Mouse (Mus musculus) lung, postnatal 25 days (tissue): Measurements from ENCODE around the gene Osbp2.
"Not testable (repeated sequence)": the region's sequence is repeated elsewhere in the genome, so short reads cannot be mapped to it uniquely, and the experiment has no call there.

ENCODE experiments used
- DNase-seq: peaks from one replicate; pipeline ENCODE4 v3.0.0; 2022; ENCODE audit warnings: low spot score

Gene Osbp2

GRCm38 (mm10) chr11:3863454-3864112 is at the start of gene Osbp2:
TSS of gene Osbp2 (minus strand) at chr11:3863903.
- peak; percentile 55 for DNase-seq

DNA sequence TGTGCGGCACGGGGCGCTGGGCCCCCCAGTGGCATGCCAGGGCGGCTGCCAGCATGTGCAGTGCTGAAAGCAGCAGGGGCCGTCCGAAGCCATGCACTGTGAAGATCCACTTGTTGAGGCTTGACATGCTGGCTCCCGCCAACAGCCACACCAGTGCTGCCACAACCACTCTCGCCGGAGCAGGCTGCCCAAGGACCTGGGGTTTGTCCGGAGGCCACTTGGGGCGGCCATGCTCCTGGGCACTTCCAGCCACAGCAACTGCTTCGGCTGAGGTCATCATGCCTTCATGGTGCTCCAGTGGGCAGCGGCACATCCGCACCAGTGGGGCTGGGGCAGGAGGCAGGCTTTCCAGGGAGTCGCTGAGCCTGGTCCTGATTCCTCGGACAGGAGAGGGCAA is 49.2 kb upstream of the Osbp2 start:
- peak; percentile 34 for DNase-seq

- DNase-seq: peak; percentile 22
These were observed 48.6 kb upstream of the Osbp2 start for GRCm38 (mm10) chr11:3912100-3912874.

DNA sequence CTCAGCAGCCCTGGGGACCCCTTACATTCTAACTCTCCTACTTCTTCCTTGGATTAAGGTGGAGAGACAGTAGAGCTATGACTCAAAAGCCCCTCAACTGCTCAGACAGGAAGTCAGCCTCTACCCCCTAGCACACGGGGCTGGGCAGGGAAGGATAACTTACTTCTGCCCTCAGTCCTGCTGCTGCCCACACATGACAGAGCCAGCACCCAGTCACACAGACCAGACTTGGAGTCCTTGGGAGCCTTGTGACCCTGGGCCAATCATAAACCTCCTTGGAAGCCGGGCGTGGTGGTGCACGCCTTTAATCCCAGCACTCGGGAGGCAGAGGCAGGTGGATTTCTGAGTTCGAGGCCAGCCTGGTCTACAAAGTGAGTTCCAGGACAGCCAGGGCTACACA is 47.7 kb upstream of the Osbp2 start:
- DNase-seq: not testable (repeated sequence)

DNA sequence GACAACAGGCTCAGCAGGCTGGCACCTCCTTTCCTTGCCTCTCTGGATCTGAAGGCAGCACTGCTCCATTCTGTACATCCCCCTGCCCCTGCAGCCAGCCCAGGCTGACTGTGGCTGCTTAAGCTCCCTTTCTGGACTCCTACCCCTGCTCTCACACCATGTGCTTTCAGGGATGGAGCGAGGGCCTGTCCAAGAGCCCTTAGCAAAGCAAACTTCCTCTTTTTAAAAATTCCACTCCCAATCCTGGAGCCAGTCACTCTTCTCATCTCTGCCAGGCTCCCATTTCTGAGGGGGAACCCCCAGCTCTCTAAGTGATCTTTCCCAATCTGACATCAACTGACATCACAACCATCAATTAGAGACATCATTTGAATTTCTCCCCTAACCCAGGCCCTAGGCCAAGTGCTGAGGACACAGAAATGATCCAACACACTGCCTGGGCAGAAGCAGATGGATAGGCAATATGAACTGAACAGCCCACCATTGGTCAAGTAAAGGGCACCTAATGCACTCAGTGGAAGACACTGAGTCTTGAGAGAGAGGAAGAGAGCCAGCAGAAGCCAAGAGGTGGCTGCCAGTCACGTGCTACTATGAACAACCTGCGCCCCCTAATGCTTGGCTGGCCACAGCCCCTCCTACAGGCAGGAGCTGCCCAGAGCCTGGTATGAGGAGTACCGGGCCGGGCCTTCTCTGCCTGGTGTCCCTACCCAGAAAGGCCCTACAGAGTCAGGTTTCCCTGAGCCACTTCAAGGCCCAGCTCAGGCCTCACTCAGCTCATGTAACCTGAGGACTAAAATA is 47.0 kb upstream of the Osbp2 start:
- DNase-seq: peak; percentile 55

DNA sequence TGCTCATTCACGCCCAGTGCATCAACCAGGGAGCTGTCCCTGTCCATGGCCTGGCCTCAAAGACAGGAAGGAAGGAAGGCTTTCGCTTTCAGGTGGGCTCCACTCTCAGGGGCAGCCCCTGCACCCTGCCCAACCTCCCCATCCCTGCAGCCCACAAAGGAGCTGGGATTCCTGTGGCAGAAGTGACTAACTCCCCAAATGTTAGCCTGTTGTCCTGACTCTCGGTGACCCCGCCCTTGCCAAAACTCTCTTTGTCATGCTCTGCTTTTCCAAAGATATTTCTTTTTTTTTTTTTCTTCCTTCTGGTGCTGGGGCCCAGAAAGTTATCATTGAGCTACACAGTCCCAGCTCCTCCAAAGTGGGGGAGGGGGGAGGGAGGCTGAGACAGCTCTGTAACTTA is 45.5 kb upstream of the Osbp2 start:
- no peak for DNase-seq

GRCm38 (mm10) chr11:3905446-3905845 is 41.7 kb upstream of the Osbp2 start:
- no peak for DNase-seq

- DNase-seq: no peak
These were observed 41.0 kb upstream of the Osbp2 start for GRCm38 (mm10) chr11:3904673-3905072.

DNA sequence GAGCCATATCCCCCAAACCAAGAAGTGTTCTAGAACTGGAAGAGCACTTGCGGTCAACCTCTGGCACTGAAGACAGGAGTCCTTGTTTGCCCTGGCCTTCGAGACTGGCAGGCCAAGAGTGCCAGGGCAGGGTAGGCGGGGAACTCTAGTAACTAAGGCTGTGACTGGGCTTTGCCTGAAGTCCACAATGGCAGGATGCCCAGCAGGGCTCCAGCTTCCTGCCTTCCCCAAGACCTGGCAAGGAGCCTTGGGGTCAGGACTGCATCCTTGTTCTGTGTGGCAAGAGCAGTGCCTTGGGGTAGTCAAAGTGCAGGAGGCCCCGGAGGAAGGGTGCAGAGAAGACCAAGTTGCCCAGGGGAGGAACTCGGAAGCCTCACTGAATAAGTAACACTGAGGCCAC is 39.3 kb upstream of the Osbp2 start:
- peak; percentile 93 for DNase-seq

- DNase-seq: peak; percentile 26
These were observed 38.8 kb upstream of the Osbp2 start for GRCm38 (mm10) chr11:3902516-3902915.

GRCm38 (mm10) chr11:3900296-3900695 is 36.6 kb upstream of the Osbp2 start:
- no peak for DNase-seq

DNA sequence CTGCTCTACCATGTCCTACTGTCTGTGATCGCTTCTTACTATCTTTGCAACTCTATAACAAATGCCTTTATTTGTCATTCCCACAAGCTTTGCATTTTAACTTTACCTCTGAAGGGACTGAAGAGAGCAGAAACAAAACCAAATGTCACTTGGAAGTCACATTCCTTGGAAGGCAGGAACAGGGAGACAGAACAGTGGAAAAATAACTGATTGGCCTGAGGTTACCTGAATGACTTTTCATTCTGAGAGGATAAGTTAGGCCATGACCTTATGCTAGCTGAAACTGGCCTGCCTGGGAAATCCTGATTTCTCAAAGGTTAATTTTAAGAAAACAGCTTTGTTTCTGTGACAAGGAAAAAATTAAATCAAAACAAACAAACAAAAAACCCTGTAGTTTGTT is 32.2 kb upstream of the Osbp2 start:
- DNase-seq: no peak

- no peak for DNase-seq
These were observed 31.8 kb upstream of the Osbp2 start for GRCm38 (mm10) chr11:3895458-3895857.

DNA sequence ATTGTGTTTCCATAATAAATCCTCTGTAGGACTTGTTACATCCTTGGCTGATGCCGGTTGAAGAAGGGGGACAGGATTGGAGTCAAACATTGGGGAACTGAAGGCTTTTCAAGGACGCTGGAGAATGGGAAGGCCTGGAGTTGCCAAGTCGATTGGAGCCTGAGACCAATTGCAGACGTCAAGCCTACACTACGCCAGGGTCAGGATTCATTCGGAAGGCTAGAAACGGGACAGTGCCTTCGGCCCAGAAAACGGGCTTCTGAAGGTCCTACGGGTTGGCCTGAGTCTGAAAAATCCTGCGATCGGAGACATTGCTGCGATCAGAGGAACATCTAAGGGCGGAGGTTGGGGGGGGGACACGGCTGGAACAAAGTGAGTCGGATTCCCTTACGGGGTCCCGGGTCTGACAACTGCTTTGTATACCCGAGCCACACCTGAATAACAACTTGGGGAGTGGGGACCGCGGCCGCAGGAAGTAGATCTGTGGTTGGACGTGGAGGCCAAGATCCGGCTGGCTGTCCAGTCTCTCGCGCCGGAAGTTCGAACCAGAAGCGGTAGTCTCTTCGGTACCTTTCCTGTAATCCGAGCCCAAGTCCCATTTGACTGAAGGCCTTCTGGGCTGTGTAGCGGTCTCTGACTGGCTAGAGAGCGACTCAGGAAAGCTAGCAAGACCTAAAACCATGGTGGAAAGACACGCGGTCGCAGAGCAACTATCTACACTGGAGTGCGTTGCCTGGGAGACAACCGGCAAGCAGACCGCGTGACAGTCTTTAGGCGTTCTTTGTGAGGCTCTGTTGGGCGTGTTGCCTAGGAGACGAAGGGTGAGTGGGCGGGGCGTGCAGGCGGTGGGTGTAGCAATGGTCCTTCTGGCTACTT is 30.9 kb upstream of the Osbp2 start, which contains the start of the genes 4921536K21Rik and Dusp18:
Gene 4921536K21Rik, minus strand, starts transcription at position 693 of the 876 bp plus-strand sequence.
Gene Dusp18, plus strand, starts transcription at position 835 of the 876 bp plus-strand sequence.
- DNase-seq: peak; percentile 96

- no peak for DNase-seq
These were observed 30.3 kb upstream of the Osbp2 start for GRCm38 (mm10) chr11:3893970-3894369.

DNA sequence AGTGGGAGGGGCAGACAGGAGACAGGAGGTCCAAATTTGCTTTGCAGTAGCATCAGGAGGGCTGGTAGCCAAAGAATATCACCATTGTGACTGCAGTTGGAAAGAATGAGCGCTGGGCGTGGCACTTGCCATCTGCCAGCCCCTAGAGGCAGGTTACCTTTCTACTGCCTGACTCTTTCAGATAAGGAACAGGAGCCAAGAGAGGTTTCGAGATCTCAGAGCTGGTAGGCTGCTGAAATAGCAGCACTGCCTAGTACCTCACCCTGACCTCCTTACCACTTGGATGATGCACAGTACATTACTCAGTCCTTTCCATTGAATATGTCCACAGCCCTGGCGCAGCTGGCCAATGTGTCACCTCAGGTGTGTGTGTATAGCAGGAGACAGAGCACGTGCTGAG is 23.6 kb upstream of the Osbp2 start:
- no peak for DNase-seq

GRCm38 (mm10) chr11:3883711-3884110 is 20.0 kb upstream of the Osbp2 start:
- no peak for DNase-seq

DNA sequence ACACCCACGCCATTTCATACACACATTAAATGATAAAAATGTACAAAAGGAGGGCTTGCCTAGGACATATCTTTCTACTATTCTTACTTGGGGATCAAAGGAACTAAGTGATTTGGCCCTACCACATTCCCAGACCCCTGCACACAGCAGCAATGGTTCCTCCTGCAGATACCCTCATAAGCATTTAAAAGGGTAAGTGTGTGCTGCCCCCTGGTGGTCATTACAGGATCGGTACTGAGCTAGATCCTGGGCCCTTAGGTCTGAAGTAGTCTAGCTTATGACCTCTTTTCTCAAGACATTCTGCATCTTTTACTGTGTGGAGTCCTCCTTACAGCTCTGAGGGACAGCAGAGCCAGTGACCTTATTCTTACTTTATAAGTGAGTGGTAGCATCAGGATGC is 16.1 kb upstream of the Osbp2 start:
- DNase-seq: peak; percentile 75

GRCm38 (mm10) chr11:3878660-3879059 is 15.0 kb upstream of the Osbp2 start:
- DNase-seq: no peak

- DNase-seq: no peak
These were observed 12.7 kb upstream of the Osbp2 start for GRCm38 (mm10) chr11:3876419-3876818.

- no peak for DNase-seq
These were observed 640 bp upstream of the Osbp2 start for GRCm38 (mm10) chr11:3864343-3864742.
